Mouse (Mus musculus): ENCODE results near the gene Maml1.

DNA sequence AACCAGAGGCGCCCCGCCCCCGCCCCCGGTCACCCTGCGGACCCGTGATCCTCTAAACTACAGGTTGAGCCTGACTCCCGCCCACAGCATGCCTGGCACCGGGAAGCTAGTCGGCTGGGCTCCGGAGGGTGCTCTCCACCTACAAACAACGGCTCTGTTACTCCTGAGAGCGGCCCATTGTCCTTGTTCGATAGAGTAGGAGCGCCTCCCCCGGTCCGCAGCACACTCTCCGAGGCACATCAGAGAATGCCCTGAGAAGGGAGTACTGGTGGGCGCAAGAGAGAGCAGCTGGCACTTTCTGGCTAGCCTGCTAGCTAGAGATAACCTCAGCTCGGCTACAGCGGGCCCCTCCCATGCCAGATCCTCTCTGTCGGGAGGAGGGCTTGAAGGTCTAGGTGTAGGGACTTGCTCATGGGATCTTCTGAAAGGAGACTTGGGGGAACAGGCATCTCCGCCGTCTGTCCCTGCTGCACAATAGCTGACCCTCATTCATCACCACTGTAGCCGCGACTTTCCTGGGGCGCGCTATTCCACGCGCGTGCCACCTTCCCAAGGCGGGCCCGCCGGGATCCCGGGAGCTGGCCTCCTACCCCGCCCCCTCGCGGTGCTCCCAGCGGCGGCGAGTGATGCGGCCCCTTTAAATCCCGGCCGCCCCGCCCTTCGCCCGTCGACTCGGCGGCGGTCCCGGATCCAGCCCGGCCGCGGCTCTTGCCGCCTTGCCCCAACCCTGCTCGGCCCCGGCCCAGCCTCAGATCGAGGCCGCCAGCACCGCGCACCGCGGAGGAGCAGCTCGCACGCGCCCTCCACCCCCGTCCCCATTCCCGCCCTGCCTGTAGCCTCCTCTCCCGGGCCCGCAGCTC, 67.2 kb downstream of the Maml1 start:
- TF ChIP-seq CTCF (IDR thresholded peaks at IDR 0.05): peak; percentile 49
- no peak for TF ChIP-seq EP300 (IDR thresholded peaks at IDR 0.05)
